Mouse (Mus musculus) neutrophil, adult 5-6 weeks (primary cell): ENCODE measurements at regions not wholly inside any gene's neighbourhood (a gene's known extent, or its start where the extent isn't known, plus 50 kb on each side); places are given as distances from the start of the nearest gene placed in this dataset.

ENCODE experiments used
- ATAC-seq: fragments of 151-379, 151-347 bp; 2 replicates; pipeline ENCODE4 v1.8.0; 2017; ENCODE audit warnings: mild to moderate bottlenecking, moderate TSS enrichment; ENCODE audit not compliant: insufficient number of reproducible peaks, poor library complexity, low FRiP score, severe bottlenecking; ENCODE audit errors: extremely low read depth

GRCm38 (mm10) chr15:51074196-51074595, 2810.5 kb upstream of the Gm7489 start:
- no peak for ATAC-seq

DNA sequence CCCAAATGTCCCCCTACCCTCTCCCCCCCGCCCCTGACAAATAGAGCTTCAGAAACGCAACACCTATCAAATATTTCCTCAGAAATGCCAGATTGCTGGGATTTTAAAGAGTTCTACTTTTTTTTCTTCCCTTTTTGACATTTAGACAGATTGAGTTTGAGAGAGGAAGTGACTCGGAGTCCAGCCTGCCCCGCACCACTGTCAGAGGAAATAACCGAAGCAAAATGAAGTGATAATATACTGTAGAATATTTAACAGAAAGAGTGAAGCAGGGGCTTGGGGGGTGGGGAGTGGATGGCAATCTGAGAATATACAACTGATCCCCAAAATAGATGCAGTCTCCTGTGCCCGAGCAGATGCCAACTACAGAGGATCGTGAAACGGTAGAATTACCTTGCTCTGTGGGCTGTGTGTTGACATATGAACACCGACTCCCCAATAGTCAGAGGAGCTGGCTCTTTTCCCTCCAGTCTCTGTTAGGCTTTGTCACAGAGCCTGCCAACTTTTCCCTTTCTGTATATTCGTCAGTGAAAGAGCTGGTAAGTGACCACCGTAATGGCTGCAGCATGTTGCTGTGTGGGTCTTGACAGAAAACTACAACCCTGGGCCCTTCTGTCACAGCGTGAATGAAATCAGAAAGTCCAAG, 2800.9 kb upstream of the Gm7489 start:
- no peak for ATAC-seq

GRCm38 (mm10) chr15:51092936-51093335, 2791.8 kb upstream of the Gm7489 start:
- no peak for ATAC-seq

DNA sequence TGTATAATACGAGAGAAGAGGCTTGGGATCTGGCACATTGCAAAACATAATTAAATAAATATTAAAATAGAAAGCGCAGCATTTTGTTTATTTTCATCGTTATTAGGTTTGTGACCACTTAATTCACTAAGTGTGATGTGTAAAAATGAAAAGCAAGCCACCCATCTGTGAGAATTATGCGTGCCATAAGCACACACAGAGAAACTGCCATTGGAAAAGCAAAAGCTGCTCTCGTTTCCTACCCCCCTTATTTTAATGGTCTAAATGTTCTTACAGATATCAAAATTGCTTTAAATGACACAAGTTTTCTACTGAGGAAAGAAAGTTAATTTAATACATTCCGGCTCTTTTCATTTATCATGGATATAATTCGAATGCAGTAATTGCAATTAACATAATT, 2780.8 kb upstream of the Gm7489 start:
- ATAC-seq = no peak

DNA sequence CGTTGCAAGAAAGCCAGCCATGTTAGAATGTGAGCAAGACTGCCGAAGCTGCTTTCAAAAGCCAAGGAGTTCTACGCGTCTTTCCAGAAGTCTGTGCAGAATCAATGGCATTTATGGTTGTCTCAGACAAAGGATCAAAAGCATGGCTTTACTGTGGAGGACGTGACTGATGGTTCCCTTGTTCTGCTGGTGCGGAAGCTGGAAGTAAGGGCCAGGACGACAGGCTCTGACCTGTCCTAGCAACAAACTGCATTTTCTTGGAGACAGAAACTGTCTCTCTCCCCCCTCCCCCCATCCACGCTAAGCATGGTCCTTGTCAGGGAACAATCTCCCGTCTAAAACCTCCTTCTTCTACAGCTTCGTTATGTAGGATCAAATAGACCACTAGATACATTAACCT, 2780.3 kb upstream of the Gm7489 start:
- no peak for ATAC-seq

- ATAC-seq = no peak
Observed at GRCm38 (mm10) chr15:51104796-51105195, 2779.9 kb upstream of the Gm7489 start.

DNA sequence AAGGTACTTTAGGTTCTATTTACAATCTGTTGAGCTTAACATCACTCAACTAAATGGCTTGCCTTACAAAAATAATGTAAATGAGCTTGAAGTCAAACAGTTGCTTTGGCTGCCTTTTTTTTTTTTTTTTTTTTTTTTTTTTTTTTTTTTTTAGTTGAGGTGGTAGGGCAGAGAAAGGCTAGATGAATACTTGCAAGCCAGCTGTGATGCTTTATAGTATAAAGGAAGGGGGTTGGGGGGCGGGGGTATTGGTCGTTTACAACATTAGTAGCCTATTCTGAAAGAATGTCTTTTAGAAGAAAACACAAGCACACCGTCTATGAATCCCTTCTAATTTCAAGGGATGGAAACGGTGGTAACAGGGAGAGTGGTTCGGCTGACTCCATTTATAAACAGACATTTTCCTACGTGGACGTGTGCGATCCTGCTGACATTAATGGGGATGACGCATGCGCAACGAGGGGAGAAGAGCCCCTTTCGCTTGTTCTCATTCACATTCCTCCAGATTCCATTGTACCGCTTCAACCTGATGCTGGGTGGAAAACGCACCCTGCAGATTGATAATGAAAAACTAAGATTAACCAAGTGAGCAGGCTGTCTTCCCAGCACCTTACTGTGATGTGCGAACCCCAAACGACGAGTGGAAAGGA, 2779.2 kb upstream of the Gm7489 start:
- no peak for ATAC-seq

- ATAC-seq = no peak
Observed at GRCm38 (mm10) chr15:51110186-51110585, 2774.5 kb upstream of the Gm7489 start.

DNA sequence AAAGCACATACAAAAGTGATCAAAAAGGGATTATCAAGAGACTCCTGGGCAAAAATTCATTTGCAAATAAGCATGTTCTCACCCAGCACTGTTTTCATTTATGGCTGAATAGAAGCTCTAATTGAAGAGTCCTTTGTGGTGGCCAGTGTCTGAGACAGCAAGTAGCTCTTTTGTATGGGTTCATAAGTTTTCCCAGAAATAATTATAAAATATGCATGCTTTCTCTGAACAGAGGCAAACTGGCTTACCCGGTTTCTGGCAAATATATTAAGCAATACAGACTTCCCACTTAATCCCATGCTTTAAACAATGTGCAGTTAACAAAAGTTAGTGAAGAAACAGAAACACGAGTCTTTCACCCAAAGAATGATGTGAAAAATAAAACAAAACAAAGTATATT, 2758.8 kb upstream of the Gm7489 start:
- ATAC-seq = no peak

DNA sequence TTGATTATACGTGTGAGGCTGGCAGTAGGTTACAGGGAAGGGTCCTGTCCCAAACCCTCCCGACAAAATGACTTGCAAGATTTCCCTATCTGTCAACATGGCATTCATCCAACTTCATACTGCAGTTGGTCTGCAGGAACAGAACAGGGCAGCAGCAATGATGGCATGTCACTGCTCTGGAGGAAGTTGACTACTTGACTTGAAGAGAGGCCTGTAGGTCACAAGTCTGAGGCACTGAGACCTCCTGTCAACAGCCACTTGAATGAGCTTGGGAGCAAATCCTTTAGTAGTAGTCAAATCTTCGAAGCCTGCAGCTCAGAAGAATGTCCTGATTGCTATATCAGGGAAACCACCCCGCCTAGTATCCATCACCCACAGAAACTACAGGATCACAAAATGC, 2753.7 kb upstream of the Gm7489 start:
- ATAC-seq = no peak

DNA sequence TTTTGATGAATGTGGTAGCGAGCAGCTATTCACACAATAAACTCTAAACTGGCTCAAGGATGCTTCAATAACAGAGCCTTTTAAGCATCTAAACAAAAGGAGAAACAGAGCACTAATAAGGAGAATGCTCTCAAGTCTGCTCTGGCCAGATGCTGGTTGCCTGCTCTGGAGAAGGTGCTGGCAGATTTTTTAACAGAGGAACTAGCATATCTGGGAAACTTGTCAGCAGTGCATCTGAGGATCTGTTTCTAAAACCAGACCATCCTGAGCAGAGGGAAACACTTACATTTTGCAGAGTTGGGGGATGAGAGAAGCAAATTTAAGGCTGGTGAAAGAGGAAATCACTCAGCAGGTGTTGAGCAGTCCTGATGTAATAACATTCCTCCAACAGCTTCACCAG, 2748.6 kb upstream of the Gm7489 start:
- ATAC-seq = no peak

DNA sequence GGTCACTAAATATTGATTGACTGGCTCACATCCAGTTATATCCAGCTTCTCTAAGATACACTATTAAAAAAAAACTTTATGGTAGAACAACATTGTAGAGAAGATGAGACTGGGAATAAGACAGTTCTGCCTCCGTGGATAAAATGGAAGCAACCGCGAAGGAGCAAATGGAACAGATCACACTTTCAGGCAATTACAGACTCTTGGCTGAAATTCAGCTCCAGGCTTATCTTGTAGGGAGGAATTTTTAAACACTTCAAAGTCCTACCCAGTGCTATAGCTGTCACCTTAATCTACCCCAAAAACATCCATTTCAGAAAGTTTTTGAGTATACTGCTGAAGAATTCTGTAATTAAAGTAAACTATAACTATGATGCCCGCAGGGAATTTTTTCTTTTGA, 2745.2 kb upstream of the Gm7489 start:
- no peak for ATAC-seq

DNA sequence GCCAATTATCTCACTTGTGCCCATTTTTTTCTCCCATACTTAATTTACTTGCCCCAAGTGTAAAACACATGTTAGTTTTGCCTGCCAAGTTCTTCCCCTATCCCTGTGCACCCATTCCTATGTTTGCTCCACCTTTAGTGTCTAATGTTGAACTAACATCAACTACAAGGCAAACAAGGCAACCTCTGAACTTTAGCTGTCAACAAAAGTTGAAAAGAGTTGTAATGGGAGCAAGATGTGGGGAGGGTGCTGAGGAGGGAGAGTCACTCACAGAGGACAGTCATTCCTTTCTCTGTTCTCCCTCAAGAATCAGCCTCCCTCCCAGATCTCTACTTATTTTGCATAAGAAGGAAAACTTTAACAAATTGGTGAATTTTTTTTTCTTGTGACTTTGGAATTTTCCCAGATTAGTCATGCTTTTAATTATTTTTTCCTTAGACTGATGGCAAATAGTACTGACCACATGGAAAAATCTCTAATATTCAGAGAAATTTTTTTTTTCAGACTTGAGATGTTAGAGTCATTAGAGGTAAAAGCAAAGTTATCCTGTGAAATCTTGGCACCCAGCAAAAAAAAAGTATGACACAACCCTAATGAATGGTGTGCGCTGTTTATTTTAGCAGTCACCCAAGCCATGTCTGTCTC, 2710.6 kb upstream of the Gm7489 start:
- ATAC-seq = no peak

DNA sequence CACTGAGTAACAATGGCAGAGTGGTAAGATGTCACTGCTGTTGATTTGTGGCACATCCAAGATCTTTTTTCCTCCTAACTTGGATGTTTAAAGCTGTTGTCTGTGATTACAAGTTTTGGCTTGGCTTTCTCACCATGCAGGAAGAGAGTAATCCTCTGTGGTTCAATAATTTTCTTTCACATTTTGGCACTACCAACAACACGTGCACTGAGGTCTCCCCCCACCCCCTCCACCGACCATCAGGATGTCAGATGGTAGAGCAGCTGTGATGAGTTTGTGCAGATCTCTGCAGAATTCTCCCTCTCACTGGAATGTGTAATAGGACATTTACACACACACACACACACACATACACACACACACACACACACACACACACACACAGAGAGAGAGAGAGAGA, 2708.2 kb upstream of the Gm7489 start:
- no peak for ATAC-seq

DNA sequence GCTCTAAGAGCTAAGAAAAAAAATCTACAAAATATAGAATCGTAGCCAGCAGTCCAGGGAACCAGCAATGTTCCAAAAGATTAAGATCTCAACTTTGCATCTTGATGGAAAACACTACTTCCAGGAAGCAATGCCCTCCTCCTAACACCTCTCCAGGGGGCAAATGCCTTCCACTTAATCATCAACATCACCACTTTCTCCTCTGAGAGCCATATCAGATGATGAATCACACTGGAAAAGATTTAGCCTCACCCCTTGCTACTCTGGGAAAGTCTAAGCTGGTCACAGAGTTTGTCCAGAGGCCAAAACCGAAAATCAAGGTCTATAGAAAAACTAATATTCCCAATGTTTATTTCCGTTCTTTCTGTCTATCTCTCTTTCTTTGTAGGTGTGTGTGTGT, 2695.6 kb upstream of the Gm7489 start:
- ATAC-seq = no peak

- no peak for ATAC-seq
Observed at GRCm38 (mm10) chr15:51197466-51198158, 2687.1 kb upstream of the Gm7489 start.

DNA sequence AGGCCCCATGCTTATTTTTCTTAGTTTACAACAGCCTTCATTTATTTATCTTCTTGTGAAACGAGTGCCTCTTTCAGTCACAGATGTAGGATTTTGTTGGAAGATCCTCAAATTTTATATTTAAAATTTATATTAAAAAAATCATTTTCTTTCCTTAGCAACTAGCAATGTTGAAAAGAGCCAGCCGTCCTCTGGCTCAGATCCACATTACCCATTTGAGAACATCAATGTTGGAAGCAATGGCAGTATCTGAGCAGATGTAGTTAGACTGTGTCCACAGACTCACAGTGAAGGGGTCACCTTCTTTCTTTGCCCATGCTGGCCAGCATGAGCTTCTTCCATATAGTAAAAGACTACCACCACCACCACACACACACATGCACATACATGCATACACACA, 2681.4 kb upstream of the Gm7489 start:
- ATAC-seq = no peak

- ATAC-seq = no peak
Observed at GRCm38 (mm10) chr15:51206050-51206449, 2678.7 kb upstream of the Gm7489 start.

DNA sequence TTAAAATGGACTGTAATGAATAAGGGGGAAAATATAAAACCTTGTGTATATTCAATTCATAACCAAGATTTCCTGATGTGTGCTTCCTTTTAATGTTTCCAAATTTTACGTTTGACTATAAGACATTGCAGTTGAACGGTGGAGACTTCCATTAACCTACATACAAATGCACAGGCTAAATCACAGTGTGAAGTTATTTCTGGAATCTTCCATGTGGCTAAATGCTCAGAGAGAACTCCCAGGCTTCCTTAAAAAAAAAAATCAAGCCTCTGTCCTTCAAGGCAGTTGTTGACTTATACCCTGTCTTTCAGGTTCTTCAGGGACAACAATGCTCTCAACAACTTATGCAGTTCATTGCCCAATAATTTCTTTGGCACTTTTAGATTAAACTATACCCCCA, 2677.9 kb upstream of the Gm7489 start:
- ATAC-seq = no peak

GRCm38 (mm10) chr15:51234873-51235272, 2649.8 kb upstream of the Gm7489 start:
- no peak for ATAC-seq
